7 mouse cellular contexts compared by ENCODE assay signal in the genomic region with DNA sequence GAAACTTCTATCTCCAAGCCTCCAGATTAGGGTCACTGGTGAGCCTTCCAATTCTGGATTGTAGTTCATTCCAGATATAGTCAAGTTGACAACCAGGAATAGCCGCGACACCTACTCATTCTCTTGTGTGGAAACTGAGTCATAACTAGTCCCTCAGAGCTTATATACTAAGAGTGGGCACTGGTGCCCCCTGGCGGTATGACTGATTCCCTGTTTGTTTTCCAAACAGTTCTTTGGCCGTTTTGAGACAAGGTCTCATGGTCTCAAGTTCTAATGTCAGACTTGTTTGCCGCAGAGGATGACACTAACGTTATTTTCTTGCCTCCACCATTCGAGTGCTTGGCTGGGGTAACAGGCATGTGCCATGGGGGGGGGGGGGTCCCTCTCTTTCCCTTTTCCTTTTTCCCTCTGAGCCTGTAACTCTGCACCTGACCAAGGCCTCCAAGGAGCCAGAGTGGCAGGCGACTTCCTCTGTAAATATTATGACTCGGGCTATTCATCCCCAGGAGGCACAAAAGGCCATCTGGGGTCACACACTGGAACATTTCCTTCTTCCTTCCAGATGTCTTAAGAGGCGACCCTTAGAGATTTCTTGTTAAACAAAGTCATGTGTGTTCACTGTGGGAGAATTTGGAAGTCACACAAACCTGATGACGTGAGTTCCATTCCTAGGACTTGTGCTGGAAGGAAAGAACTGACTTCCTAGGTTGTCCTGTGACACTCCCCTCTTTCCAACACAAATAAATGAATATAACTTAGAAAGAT. TPM values are rescaled to one million over a fixed set of nuclear protein-coding genes. Genes with fewer than 3 reads are reported as not detected.
A peak's percentile ranks its signal among the peaks of the same experiment; 100 is the strongest.
DNase-seq lines count a peak whose midpoint lies in the region; ATAC-seq lines count a peak whose summit lies in the region.

No protein-coding gene starts in this region.

- peaks cover 26% of the 10 kb centered on the region for H3K4me1 ChIP-seq in heart, embryonic 12.5 days (replicated peaks)

- peak overlapping the region; percentile 75 for H3K27ac ChIP-seq in heart, embryonic 12.5 days (ENCODE audit: poor library complexity, severe bottlenecking)

- H3K9ac ChIP-seq in heart, embryonic 12.5 days, result no peak overlapping the region

- no peak for ATAC-seq in heart, embryonic 12.5 days (ENCODE audit: insufficient number of reproducible peaks, low FRiP score)

- WGBS in heart, embryonic 12.5 days, result 33% methylated on average over 11 of the region's 11 CpGs

- no peak overlapping the region for H3K4me3 ChIP-seq in heart, embryonic 12.5 days

- peaks cover 14% of the 10 kb centered on the region for H3K36me3 ChIP-seq in heart, embryonic 12.5 days

- H3K27me3 ChIP-seq in heart, embryonic 12.5 days (replicated peaks), result peaks cover 39% of the 10 kb centered on the region

- DNase-seq in CD4-positive helper T cell, adult 2 months (ENCODE audit: low read depth, low spot score), result peak; percentile 77
- DNase-seq in MN1 (ENCODE audit: low spot score), result peak; percentile 86
- peak; percentile 87 for DNase-seq in embryo, embryonic 10.5 days (ENCODE audit: low spot score)
- peak; percentile 88 for DNase-seq in kidney, postnatal 14 days
- DNase-seq in lung, adult 18-20 months, result peak; percentile 90 to 94
- DNase-seq in spleen, adult 12 weeks (ENCODE audit: low spot score), result peak; percentile 62

- H3K4me2 ChIP-seq in heart, embryonic 12.5 days, result peak overlapping the region; percentile 59; the same call in 1 of the 2 replicates

- no peaks in the 10 kb centered on the region for H3K9me3 ChIP-seq in heart, embryonic 12.5 days (replicated peaks)

RNA-seq across cellular contexts. Expression of gene Rab3a, which starts 2.3 kb away (rescaled TPM):
- polyA plus RNA-seq in heart, embryonic 12.5 days (2016; fragmentation: Nextera tagmentation; extraction: Ambion mirVana), result 19.1 and 19.2 TPM in 2 replicates

RNA-seq across cellular contexts. Expression of gene Mpv17l2, which starts 8.6 kb away (rescaled TPM):
- polyA plus RNA-seq in heart, embryonic 12.5 days (2016; fragmentation: Nextera tagmentation; extraction: Ambion mirVana), result 37.2 and 37.9 TPM in 2 replicates

RNA-seq across cellular contexts. Expression of gene Pik3r2, which starts 24.3 kb away (rescaled TPM):
- 35.2 and 37.2 TPM in 2 replicates for polyA plus RNA-seq in heart, embryonic 12.5 days (2016; fragmentation: Nextera tagmentation; extraction: Ambion mirVana)

RNA-seq across cellular contexts. Expression of gene Pde4c, which starts 28.7 kb away (rescaled TPM):
- 0.05 and 0.09 TPM in 2 replicates for polyA plus RNA-seq in heart, embryonic 12.5 days (2016; fragmentation: Nextera tagmentation; extraction: Ambion mirVana)

RNA-seq across cellular contexts. Expression of gene Gm3336, which starts 33.8 kb away (rescaled TPM):
- polyA plus RNA-seq in heart, embryonic 12.5 days (2016; fragmentation: Nextera tagmentation; extraction: Ambion mirVana), result not detected in 2 replicates
